8 mouse cellular contexts compared by ENCODE assay signal in the genomic region with DNA sequence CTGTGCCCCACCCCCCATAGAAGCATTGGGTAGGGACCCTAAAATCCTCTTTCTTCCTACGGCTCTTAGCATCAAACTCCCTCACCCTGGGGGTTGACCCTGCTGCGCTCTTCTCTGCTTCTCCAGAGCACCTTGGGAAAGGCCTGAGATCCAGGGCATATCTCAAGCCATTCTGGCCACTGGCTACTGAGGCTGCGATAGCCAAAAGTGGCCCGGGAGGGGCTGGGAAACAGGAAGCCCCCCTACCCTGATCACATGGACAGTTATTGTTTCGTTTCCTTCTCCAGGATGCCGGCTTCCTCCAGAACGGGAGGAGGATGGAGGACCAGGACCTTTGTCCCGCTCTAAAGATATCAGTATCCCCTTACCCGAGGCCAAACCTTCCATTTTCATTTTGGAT. TPM values are rescaled to one million over a fixed set of nuclear protein-coding genes. Genes with fewer than 3 reads are reported as not detected.
A peak's percentile ranks its signal among the peaks of the same experiment; 100 is the strongest.
DNase-seq lines count a peak whose midpoint lies in the region; ATAC-seq and TF ChIP-seq lines count a peak whose summit lies in the region.

Gene Ushbp1, minus strand, starts transcription at position 174 of the 400 bp plus-strand sequence.

- no peaks in the 10 kb centered on the region for H3K27me3 ChIP-seq in embryonic facial prominence, embryonic 12.5 days
- no peaks in the 10 kb centered on the region for H3K27me3 ChIP-seq in heart, postnatal 0 days (ENCODE audit: control insufficient read depth, insufficient read depth, low read length)
- H3K27me3 ChIP-seq in midbrain, embryonic 10.5 days (ENCODE audit: low read depth, poor library complexity, severe bottlenecking), result no peaks in the 10 kb centered on the region

- ATAC-seq in embryonic facial prominence, embryonic 12.5 days (ENCODE audit: insufficient number of reproducible peaks, insufficient read depth, low FRiP score, low TSS enrichment), result no peak
- ATAC-seq in heart, postnatal 0 days (ENCODE audit: insufficient read depth, low read depth), result 0 out of 2 replicates have a peak, but pooled peaks have one; percentile 14

- peak within 1 kb of the TSS; percentile 83 for H3K4me3 ChIP-seq in embryonic facial prominence, embryonic 12.5 days
- peak within 1 kb of the TSS; percentile 86 for H3K4me3 ChIP-seq in heart, postnatal 0 days (ENCODE audit: low read depth, low read length)
- H3K4me3 ChIP-seq in midbrain, embryonic 10.5 days, result peak within 1 kb of the TSS; percentile 72

- peak; percentile 8 for DNase-seq in gastrocnemius, postnatal 10 days
- DNase-seq in gastrocnemius, adult 18-20 months (ENCODE audit: low spot score), result no peak
- no peak for DNase-seq in heart, postnatal 0 days (ENCODE audit: low spot score)
- DNase-seq in kidney, postnatal 25 days, result peak; percentile 66 to 78
- no peak for DNase-seq in midbrain, embryonic 10.5 days (ENCODE audit: low spot score)
- DNase-seq in urinary bladder, postnatal 25 days (ENCODE audit: low spot score), result no peak
- no peak for DNase-seq in thymus, postnatal 25 days

- no peak for TF ChIP-seq CTCF in heart, postnatal 0 days (IDR thresholded peaks at IDR 0.05; ENCODE audit: low read depth)

- peaks cover 6% of the 10 kb centered on the region for H3K4me1 ChIP-seq in embryonic facial prominence, embryonic 12.5 days
- H3K4me1 ChIP-seq in heart, postnatal 0 days (ENCODE audit: control insufficient read depth, insufficient read depth), result no peaks in the 10 kb centered on the region
- peaks cover 38% of the 10 kb centered on the region for H3K4me1 ChIP-seq in midbrain, embryonic 10.5 days

- peaks cover 18% of the 10 kb centered on the region for H3K36me3 ChIP-seq in embryonic facial prominence, embryonic 12.5 days
- H3K36me3 ChIP-seq in heart, postnatal 0 days (replicated peaks; ENCODE audit: control insufficient read depth, insufficient read depth, low read length), result peaks cover 17% of the 10 kb centered on the region
- H3K36me3 ChIP-seq in midbrain, embryonic 10.5 days, result peaks cover 24% of the 10 kb centered on the region

- H3K27ac ChIP-seq in embryonic facial prominence, embryonic 12.5 days, result peak within 1 kb of the TSS; percentile 52; the same call in 1 of the 2 replicates
- peak within 1 kb of the TSS; percentile 87 for H3K27ac ChIP-seq in heart, postnatal 0 days (ENCODE audit: low read depth)
- peak within 1 kb of the TSS; percentile 85 for H3K27ac ChIP-seq in midbrain, embryonic 10.5 days (replicated peaks)

- WGBS in embryonic facial prominence, embryonic 12.5 days, result 88% methylated on average over 9 of the region's 9 CpGs
- 66% methylated on average over 9 of the region's 9 CpGs for WGBS in heart, postnatal 0 days
- WGBS in midbrain, embryonic 10.5 days, result 90% methylated on average over 9 of the region's 9 CpGs

- H3K9ac ChIP-seq in embryonic facial prominence, embryonic 12.5 days, result no peak within 1 kb of the TSS
- peak within 1 kb of the TSS; percentile 31 for H3K9ac ChIP-seq in heart, postnatal 0 days (replicated peaks; ENCODE audit: low read depth, low read length)

- H3K4me2 ChIP-seq in embryonic facial prominence, embryonic 12.5 days (replicated peaks), result peak within 1 kb of the TSS; percentile 80
- H3K4me2 ChIP-seq in heart, postnatal 0 days (ENCODE audit: low read depth, low read length), result peak within 1 kb of the TSS; percentile 85

- H3K9me3 ChIP-seq in embryonic facial prominence, embryonic 12.5 days, result no peaks in the 10 kb centered on the region
- H3K9me3 ChIP-seq in heart, postnatal 0 days (replicated peaks; ENCODE audit: control insufficient read depth, low read length), result no peaks in the 10 kb centered on the region
- H3K9me3 ChIP-seq in midbrain, embryonic 10.5 days (replicated peaks), result no peaks in the 10 kb centered on the region

- TF ChIP-seq EP300 in heart, postnatal 0 days (IDR thresholded peaks at IDR 0.05; ENCODE audit: low read depth), result peak; percentile 71; the same call in 1 of the 2 replicates

RNA-seq across cellular contexts. Expression of gene Ushbp1, which starts in this region (rescaled TPM):
- total RNA-seq in gastrocnemius, postnatal 10 days (2021), result 10 to 100 TPM; 11.7 to 18.1 TPM
- total RNA-seq in gastrocnemius, adult 18-20 months (2021), result 1 to 10 TPM; 4.7 to 6.9 TPM
- polyA plus RNA-seq in embryonic facial prominence, embryonic 12.5 days (2016; fragmentation: Nextera tagmentation; extraction: Ambion mirVana), result 8.6 and 8.9 TPM in 2 replicates
- total RNA-seq in heart, postnatal 0 days (2014; rRNA removed; ENCODE audit: low replicate concordance), result 23.9 and 47.3 TPM in 2 replicates
- polyA plus RNA-seq in heart, postnatal 0 days (2015; fragmentation: Nextera tagmentation; extraction: Ambion mirVana), result 21.6 and 22.1 TPM in 2 replicates
- polyA plus RNA-seq in midbrain, embryonic 10.5 days (2016; fragmentation: Nextera tagmentation; extraction: Ambion mirVana), result 5.0 and 6.3 TPM in 2 replicates

Comparison
In these comparisons a context has a peak if more than half of its experiments do, and no peak if none do; other contexts are left out.
1. DNase-seq: peak in gastrocnemius, postnatal 10 days (single experiment) and kidney, postnatal 25 days (2 of 2); none in gastrocnemius, adult 18-20 months (single experiment), heart, postnatal 0 days (single experiment), midbrain, embryonic 10.5 days (single experiment), urinary bladder, postnatal 25 days (single experiment) and thymus, postnatal 25 days (single experiment).
2. Peak in every context shown above with its lines, with median percentiles within 50 percentile points of each other: H3K27ac ChIP-seq and H3K4me3 ChIP-seq.